Mouse (Mus musculus): ENCODE measurements at regions not wholly inside any gene's neighbourhood (a gene's known extent, or its start where the extent isn't known, plus 50 kb on each side); places are given as distances from the start of the nearest gene placed in this dataset.

DNA sequence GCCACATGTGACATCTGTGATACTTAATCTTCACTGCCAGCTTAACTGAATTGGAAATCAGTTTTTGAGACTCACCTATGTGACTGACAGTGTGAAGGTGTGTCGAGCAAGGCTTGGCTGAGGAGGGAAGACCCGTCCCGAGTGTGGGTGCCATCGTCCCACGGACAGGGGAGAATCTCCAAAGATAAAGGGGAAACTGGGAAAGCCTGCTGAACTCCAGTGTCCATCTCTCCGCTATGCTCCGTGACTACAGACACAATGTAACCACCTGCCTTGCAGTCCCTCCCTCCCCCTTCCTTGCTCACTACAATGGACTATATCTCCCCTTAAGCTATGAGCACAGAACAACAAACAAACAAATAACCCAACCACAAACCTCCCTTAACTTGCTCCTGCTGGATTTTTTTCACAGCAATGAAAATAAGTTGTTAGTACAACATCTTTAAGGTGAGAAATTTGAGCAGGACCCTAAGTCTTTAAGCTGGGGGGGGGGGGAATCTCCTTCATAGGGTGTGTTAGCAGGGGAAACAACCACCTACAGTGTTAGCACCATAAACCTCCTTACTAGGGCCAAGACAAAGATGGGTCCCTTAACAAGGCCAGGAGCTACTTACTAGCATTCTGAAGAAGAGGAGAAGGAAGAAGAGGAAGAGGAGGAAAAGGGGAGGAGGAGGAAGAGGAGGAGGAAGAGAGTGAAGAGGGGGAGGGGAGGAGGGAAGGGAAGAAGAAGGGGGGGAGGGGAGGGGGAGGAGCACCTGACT lies 144.0 kb upstream of the Nfe2l3 start:
- no peaks in the 10 kb centered on the region for H3K36me3 ChIP-seq (replicated peaks)
- no peak overlapping the region for H3K9ac ChIP-seq
- H3K4me2 ChIP-seq, result no peak overlapping the region
- no peak for ATAC-seq (replicated peaks)
- 82% methylated on average over 7 of the region's 7 CpGs for WGBS
- no peaks in the 10 kb centered on the region for H3K27me3 ChIP-seq (replicated peaks)
- H3K27ac ChIP-seq, result no peak overlapping the region
- H3K4me3 ChIP-seq, result no peak overlapping the region
- H3K4me1 ChIP-seq, result no peaks in the 10 kb centered on the region
- no peaks in the 10 kb centered on the region for H3K9me3 ChIP-seq

DNA sequence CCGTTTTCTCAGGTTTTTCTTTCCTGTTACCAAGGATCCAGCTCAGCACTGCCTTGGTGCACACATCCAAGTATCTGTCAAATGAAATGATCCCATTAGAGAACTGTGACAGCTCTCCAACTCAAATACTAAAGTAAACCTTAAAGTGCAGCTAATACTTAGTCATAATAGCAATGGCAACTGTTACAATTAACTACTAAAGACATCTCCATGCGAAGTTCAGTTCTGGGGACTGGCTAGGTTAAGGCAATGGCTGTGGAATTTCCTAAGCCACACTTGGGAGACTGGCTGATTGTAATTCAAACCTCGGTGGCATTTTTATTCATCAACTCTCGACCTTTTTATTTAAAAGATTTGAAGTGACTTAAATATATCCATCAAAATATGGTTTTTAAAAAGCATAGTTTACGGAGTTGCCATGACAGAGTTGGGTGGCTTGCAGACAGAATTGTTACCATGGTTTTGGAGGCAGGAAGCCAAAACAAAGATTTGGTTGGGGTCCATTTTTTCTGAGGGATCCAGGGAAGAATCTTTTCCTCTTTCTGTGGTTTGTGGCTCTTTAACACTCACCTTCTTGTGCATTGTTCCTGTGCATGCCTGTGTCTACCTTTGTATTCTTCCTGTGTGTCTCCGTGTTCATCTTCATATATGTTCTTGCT lies 143.3 kb upstream of the Nfe2l3 start:
- Histone ChIP-seq H3K4me2 (no peak overlapping the region), H3K36me3 (replicated peaks) (no peaks in the 10 kb centered on the region), H3K4me3 (no peak overlapping the region), H3K4me1 (no peaks in the 10 kb centered on the region), H3K27me3 (replicated peaks) (no peaks in the 10 kb centered on the region), H3K9ac (no peak overlapping the region), H3K9me3 (no peaks in the 10 kb centered on the region), H3K27ac (no peak overlapping the region)
- 68% methylated on average over 6 of the region's 6 CpGs for WGBS
- ATAC-seq (replicated peaks), result no peak

DNA sequence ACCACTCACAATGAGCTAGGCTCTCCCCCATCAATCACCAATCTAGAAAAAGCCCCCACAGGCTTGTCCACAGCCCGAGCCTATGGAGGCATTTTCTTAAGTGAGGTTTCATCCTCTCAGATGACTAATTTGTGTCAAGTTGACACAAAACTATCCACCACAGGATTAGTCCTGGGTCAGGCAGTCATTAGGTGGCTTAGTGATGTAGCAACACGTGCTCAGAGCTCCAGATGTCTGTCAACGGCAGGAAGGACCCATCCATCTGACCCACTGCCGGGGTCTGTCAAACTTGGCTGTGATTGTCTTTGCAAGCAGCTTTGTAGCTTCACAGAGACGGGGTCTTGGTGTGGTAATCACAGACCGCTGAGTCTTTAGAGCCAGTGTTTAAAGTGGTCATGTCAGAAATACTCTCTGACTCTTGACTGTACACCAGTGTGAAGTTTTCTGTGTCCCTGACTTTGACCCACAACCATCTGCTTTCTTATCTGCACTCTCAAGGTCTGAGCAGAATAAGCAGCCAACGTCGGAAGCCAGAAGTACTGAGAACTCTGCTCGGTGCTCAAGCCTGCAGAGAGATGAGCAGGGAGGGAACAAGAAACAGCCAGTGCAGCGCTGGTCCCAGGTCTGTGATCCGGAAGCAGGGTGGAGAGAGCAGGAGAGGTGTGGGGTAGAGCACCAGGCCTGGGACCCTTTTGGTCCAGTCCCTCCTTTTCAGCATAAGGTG lies 131.6 kb upstream of the Nfe2l3 start:
- Histone ChIP-seq H3K9ac (no peak overlapping the region), H3K27ac (no peak overlapping the region), H3K4me2 (no peak overlapping the region), H3K36me3 (replicated peaks) (no peaks in the 10 kb centered on the region), H3K9me3 (no peaks in the 10 kb centered on the region), H3K4me3 (no peak overlapping the region), H3K27me3 (replicated peaks) (no peaks in the 10 kb centered on the region), H3K4me1 (no peaks in the 10 kb centered on the region)
- 83% methylated on average over 11 of the region's 11 CpGs for WGBS
- ATAC-seq (replicated peaks), result no peak

DNA sequence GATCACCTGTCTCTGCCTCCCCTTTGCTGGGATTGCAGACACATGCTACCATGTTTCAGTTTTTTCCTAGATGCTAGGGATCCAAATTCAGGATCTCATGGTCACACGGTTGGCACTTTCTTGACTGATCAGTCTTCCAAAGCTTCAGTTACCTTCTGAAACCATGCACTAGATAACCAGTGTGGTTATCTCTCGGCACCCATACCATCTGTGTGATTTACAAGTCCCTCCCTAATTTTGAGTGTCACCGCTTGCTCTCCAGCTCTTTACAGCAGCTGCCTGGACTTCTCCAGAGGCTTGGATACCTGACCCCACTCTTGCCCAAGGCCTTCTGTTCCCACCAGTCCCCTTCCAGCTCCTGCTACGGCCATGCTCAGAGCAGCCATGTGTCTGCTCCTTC lies 130.6 kb upstream of the Nfe2l3 start:
- Histone ChIP-seq H3K9ac (no peak overlapping the region), H3K27ac (no peak overlapping the region), H3K4me1 (no peaks in the 10 kb centered on the region), H3K36me3 (replicated peaks) (no peaks in the 10 kb centered on the region), H3K9me3 (no peaks in the 10 kb centered on the region), H3K4me2 (no peak overlapping the region), H3K27me3 (replicated peaks) (no peaks in the 10 kb centered on the region), H3K4me3 (no peak overlapping the region)
- WGBS, result 92% methylated on average over 4 of the region's 4 CpGs
- ATAC-seq (replicated peaks), result no peak

- Histone ChIP-seq H3K4me2 (no peak overlapping the region), H3K27ac (no peak overlapping the region), H3K36me3 (replicated peaks) (no peaks in the 10 kb centered on the region), H3K4me3 (no peak overlapping the region), H3K4me1 (no peaks in the 10 kb centered on the region), H3K9me3 (no peaks in the 10 kb centered on the region), H3K27me3 (replicated peaks) (no peaks in the 10 kb centered on the region), H3K9ac (no peak overlapping the region)
- ATAC-seq (replicated peaks), result no peak
- 93% methylated on average over 7 of the region's 7 CpGs for WGBS
Measured at GRCm38 (mm10) chr6:51302240-51302639, 130.2 kb upstream of the Nfe2l3 start.

- Histone ChIP-seq H3K36me3 (replicated peaks) (no peaks in the 10 kb centered on the region), H3K9ac (no peak overlapping the region), H3K27ac (no peak overlapping the region), H3K9me3 (no peaks in the 10 kb centered on the region), H3K4me1 (no peaks in the 10 kb centered on the region), H3K4me2 (no peak overlapping the region), H3K27me3 (replicated peaks) (no peaks in the 10 kb centered on the region), H3K4me3 (no peak overlapping the region)
- WGBS, result 65% methylated on average over 2 of the region's 2 CpGs
- no peak for ATAC-seq (replicated peaks)
Measured at GRCm38 (mm10) chr6:51318341-51318740, 114.1 kb upstream of the Nfe2l3 start.

DNA sequence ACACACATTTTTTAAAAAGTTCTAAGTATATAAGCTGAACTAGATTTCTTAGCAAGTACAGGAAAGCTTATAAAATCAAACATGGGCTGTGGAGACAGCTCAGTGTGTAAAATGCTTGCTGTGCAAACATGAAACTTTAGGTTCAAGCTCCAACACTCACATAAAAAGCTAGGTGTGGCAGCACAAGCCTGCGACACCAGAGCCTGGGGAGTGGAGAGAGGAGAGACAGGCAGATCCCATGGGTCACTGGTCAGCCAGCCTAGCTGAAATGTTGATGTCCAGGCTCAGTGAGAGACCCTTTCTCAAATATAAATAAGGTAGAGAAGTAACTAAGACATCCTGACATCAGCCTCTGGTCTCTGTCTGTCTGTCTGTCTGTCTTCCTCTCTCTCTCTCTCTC lies 112.5 kb upstream of the Nfe2l3 start:
- no peak overlapping the region for H3K4me3 ChIP-seq
- 76% methylated on average over 1 of the region's 1 CpGs for WGBS
- no peak for ATAC-seq (replicated peaks)
- no peak overlapping the region for H3K9ac ChIP-seq
- no peaks in the 10 kb centered on the region for H3K36me3 ChIP-seq (replicated peaks)
- H3K4me1 ChIP-seq, result no peaks in the 10 kb centered on the region
- H3K9me3 ChIP-seq, result no peaks in the 10 kb centered on the region
- H3K27ac ChIP-seq, result no peak overlapping the region
- no peak overlapping the region for H3K4me2 ChIP-seq
- H3K27me3 ChIP-seq (replicated peaks), result no peaks in the 10 kb centered on the region

- no peak for ATAC-seq (replicated peaks)
- Histone ChIP-seq H3K4me1 (no peaks in the 10 kb centered on the region), H3K4me2 (no peak overlapping the region), H3K4me3 (no peak overlapping the region), H3K9ac (no peak overlapping the region), H3K27me3 (replicated peaks) (no peaks in the 10 kb centered on the region), H3K9me3 (no peaks in the 10 kb centered on the region), H3K27ac (no peak overlapping the region), H3K36me3 (replicated peaks) (no peaks in the 10 kb centered on the region)
- WGBS, result 59% methylated on average over 8 of the region's 8 CpGs
Measured at GRCm38 (mm10) chr6:51320676-51321419, 111.6 kb upstream of the Nfe2l3 start.

DNA sequence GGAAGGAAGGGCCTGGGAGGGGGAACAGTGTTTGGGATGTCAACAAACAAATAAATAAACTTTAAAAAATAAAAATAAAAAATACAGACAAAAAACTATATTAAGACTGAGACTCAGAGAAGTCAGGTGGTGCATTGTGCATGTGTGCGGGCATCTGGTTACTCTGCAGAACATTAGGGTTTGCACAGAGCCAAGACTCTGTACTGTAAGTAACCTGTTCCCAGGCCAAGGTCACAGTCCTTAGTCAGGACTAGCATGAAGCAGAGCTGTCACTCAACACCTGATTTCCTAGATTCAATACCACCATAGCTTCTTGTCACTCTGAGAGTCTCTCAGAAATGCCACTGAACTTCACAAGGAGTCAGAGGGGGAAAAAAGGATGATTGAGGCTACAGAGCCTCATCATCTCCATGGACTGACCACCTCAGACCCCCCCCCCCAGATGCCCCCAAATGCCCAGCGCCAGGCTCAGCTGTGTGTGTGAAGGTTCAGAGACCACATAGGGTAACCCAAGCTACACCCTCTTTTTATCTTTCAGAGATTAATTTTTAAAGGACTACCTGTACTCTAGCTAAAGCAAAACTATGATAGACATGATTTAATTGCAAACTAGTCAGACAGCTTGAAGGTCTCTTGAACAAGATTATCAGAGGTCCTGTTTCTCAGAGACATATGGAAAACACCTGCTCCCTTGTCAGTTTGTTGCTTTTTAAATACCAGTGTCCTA lies 106.2 kb upstream of the Nfe2l3 start:
- Histone ChIP-seq H3K27me3 (replicated peaks) (no peaks in the 10 kb centered on the region), H3K9ac (no peak overlapping the region), H3K4me3 (no peak overlapping the region), H3K9me3 (no peaks in the 10 kb centered on the region), H3K36me3 (replicated peaks) (no peaks in the 10 kb centered on the region), H3K4me2 (no peak overlapping the region), H3K27ac (no peak overlapping the region), H3K4me1 (no peaks in the 10 kb centered on the region)
- WGBS, result 92% methylated on average over 2 of the region's 2 CpGs
- no peak for ATAC-seq (replicated peaks)

DNA sequence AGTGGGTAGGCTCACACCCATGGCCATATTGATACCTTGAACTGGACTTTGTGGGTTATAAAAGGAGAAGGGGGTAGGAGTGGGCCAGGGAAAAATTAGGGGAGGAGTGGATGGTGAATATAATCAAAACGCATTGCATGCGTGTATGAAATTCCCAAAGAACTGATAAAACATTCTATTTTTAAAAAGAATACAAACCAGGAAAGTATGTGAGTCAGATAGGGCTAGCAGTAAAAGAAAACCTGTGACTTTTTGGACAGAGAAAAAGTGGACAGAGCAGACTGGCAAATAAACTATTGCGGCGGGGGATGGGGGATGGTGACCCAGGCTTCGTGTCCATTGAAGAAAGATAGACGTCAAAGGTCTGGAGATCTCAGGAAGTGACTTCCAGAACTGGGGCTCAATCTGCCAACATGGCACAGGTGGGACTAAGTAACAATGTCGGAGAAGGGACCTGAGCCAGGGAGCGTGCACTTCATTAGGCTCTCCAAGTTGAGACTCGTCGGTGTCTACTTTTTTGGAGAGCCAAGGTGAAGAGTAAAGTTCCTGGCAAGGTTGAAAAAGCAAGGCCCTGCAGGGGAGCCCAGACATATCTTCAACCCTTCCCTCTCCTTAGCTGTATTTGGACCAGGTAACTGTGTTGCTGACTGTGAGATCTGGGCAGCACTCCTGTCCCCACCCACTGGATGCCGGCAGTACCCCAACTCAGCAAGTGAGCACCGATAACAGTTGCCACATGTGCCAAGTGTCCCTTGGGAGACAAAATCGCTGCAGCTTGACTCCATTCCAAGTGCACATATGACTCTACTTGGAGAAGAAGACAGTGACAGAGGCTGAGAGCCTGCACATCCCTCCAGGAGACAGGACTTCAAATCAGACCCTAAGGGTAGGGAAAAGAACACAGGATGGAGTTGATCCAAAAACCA lies 103.1 kb upstream of the Nfe2l3 start:
- no peak overlapping the region for H3K4me3 ChIP-seq
- H3K4me1 ChIP-seq, result 0 out of 2 replicates have a peak, but pooled peaks cover 4% of the 10 kb centered on the region
- no peak overlapping the region for H3K27ac ChIP-seq
- ATAC-seq (replicated peaks), result no peak
- H3K27me3 ChIP-seq (replicated peaks), result no peaks in the 10 kb centered on the region
- no peaks in the 10 kb centered on the region for H3K9me3 ChIP-seq
- no peak overlapping the region for H3K9ac ChIP-seq
- WGBS, result 90% methylated on average over 13 of the region's 13 CpGs
- H3K4me2 ChIP-seq, result no peak overlapping the region
- no peaks in the 10 kb centered on the region for H3K36me3 ChIP-seq (replicated peaks)

DNA sequence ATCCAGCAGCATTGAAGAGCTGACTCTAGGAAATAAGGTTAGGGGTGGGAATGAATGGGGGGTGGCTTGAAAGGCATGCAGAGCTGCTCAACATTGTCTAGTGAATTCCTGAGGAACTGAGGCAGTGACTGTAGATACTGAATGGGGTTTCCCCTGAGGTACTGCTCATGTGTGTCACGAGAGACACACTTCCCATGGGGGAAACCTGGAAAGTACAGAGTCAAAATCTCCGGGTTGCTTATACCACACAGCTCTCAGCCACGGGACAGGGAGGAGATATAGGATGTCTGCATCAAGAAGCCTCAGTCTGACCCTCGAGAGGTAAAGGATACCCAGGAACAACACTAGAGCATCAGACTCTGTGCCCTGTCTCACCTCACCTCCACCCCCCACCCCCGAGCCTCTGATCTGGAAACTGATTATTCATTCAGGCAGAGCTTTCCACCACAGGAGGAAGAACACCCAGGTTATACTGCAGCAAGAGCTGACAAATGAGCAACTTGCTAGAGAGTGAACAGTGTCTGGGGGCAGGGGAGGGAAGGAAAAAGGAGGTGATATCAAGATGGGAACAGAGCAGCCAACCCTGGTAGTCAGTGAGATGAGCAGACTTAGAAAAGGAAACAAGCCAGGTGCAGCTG lies 102.3 kb upstream of the Nfe2l3 start:
- ATAC-seq (replicated peaks), result no peak
- Histone ChIP-seq H3K27me3 (replicated peaks) (no peaks in the 10 kb centered on the region), H3K4me3 (no peak overlapping the region)

More for the DNA sequence above, 102.3 kb upstream of the Nfe2l3 start:
- no peaks in the 10 kb centered on the region for H3K9me3 ChIP-seq
- no peak overlapping the region for H3K4me2 ChIP-seq
- H3K9ac ChIP-seq, result no peak overlapping the region
- H3K36me3 ChIP-seq (replicated peaks), result no peaks in the 10 kb centered on the region
- H3K4me1 ChIP-seq, result 0 out of 2 replicates have a peak, but pooled peaks cover 4% of the 10 kb centered on the region
- no peak overlapping the region for H3K27ac ChIP-seq
- WGBS, result 74% methylated on average over 5 of the region's 5 CpGs

Data from midbrain, embryonic 15.5 days (tissue).